Mouse (Mus musculus) olfactory bulb, adult 2 months (tissue): Measurements from ENCODE around the gene Rnf32. TPM values are rescaled to one million over a fixed set of nuclear protein-coding genes. Genes with fewer than 3 reads are reported as not detected.

ENCODE experiments used
- H3K27ac ChIP-seq: fragments of 200-500 bp; 2 replicates; pipeline ENCODE4 v1.5.1; 2012; ENCODE audit warnings: low read depth, low read length; ENCODE audit not compliant: insufficient read depth
- H3K4me1 ChIP-seq: fragments of 200-500 bp; 2 replicates; pipeline ENCODE4 v1.6.1; 2012; ENCODE audit warnings: low read length; ENCODE audit not compliant: control insufficient read depth, insufficient read depth
- H3K4me3 ChIP-seq: fragments of 200-500 bp; 2 replicates; pipeline ENCODE4 v1.5.1; 2012; ENCODE audit warnings: mild to moderate bottlenecking, low read depth, low read length, moderate library complexity; ENCODE audit not compliant: insufficient read depth
- CTCF ChIP-seq: fragments of 200-500 bp; IDR thresholded peaks from 2 replicates; pipeline ENCODE4 v1.5.1; 2012; ENCODE audit warnings: low read depth, mild to moderate bottlenecking, low read length, moderate library complexity; ENCODE audit not compliant: insufficient read depth
- POLR2A ChIP-seq: fragments of 200-500 bp; IDR thresholded peaks from 2 replicates; pipeline ENCODE4 v1.6.1; 2012; ENCODE audit warnings: mild to moderate bottlenecking, low read depth, low read length, moderate library complexity; ENCODE audit not compliant: insufficient read depth
- WGBS: fragments of 180-500 bp; shearing (Covaris S2); methylation state at CpG from one replicate; pipeline ENCODE4 v1.1.7; 2018; 5-methylcytosine and 5-hydroxymethylcytosine counted together
- polyA plus RNA-seq: library from polyadenylated mRNA; stranded (reverse); fragments of >200 nt; gene quantifications from 2 replicates; pipeline ENCODE4 v1.2.4, GENCODE M21; 2012; ENCODE audit warnings: low replicate concordance; ENCODE audit not compliant: missing spikeins, insufficient read depth, insufficient read length

The Rnf32 gene
- polyA plus RNA-seq, 1 experiment = not detected

DNA sequence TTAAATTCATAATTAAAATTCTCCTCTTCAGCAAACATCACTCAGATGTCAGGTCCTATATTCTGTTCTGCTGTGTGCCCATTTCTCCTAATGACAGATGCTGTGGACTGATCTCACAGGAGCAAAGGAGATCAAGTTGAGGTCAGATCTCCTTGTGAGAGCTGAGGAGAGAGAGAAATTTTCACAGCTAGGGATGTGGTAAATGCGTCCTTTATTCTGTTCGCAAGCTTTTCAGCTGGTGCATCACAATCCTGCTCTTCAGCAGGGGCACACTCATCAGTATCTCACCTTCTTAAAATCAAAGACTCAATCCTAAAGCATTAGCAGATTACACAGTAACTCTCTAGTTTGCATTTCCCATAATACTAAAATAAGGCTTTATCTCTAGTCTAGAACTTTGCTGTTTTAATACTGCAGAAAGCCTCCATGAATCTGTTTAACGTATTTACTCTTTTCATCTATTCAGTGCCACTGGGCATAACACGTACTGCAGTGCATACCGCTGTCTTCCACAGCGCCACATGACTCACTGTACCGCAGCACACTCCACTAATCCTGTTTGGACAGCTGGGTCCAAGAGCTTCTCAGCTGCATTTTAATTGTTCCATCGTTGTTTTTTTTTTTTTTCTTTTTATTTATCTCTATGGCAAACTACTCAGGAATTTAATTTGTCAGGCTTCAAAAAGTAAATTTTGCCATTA is 55.2 kb downstream of the Rnf32 start:
- H3K27ac ChIP-seq = no peak overlapping the region
- H3K4me3 ChIP-seq = no peak overlapping the region
- no peaks in the 10 kb centered on the region for H3K4me1 ChIP-seq
- TF ChIP-seq POLR2A (no peak), CTCF (no peak)
- WGBS = 35% methylated on average over 8 of the region's 8 CpGs

DNA sequence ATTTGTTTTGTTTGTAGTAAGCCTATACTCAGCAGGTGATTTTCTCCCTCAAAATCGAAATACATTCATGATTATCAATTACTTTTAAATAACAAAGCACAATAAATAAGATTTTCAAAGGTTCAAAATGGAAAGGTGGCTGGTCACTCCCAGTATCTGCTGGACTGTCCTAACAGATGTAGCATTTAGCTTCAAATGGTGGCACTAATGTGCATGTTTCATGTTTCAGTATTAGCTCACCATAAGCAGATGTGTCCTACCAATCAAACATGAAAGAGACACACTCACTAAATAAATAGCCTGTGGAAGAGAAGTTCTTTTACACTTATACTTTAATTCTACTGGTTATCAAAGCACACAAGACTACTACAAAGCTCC is 55.7 kb downstream of the Rnf32 start:
- 49% methylated on average over 1 of the region's 1 CpGs for WGBS
- Histone ChIP-seq H3K27ac (no peak overlapping the region), H3K4me1 (no peaks in the 10 kb centered on the region), H3K4me3 (no peak overlapping the region)
- no peak for TF ChIP-seq CTCF

DNA sequence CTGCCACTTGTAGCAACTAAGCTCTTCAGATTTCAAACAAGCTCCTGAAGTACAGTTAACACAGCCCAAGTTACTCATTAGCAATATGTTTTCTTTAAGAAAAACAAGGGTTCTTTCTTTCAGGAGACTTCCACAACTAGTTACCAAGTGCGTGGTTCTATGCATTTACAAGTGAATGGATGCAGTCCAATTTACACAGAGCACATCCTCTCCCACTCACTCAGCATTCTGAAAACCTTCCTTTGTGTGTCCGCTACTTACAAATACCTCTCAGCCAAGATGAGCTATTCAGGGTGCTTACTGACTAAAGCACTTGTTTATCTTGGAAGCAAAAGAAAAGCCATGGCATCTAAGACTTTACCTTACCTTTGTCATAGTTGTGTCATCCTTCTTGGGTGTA is 58.1 kb downstream of the Rnf32 start:
- no peak for TF ChIP-seq POLR2A
- TF ChIP-seq CTCF = no peak
- H3K4me1 ChIP-seq = no peaks in the 10 kb centered on the region
- H3K27ac ChIP-seq = no peak overlapping the region
- WGBS = 40% methylated on average over 2 of the region's 2 CpGs
- H3K4me3 ChIP-seq = no peak overlapping the region

DNA sequence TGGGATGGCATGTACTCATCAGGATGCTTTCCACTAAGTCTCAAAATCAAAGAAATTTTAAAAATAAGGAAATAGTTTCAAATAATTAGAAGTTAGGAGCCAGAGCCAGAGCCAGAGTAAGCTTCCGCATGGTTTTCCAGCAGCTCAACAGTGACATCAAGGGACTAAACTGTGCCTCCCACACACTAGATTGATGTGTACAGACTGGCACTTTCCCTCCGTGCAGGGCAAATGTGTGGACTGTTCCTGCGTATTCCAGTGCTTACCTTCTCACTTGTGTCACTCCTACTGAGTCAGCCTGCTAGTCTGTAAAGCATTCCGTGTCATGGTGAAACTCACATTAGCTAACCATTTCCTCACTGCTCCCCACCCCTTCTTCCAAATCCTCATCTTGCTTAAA is 75.1 kb downstream of the Rnf32 start:
- no peak overlapping the region for H3K27ac ChIP-seq
- H3K4me1 ChIP-seq = no peaks in the 10 kb centered on the region
- no peak overlapping the region for H3K4me3 ChIP-seq
- no peak for TF ChIP-seq CTCF
- 45% methylated on average over 4 of the region's 4 CpGs for WGBS

DNA sequence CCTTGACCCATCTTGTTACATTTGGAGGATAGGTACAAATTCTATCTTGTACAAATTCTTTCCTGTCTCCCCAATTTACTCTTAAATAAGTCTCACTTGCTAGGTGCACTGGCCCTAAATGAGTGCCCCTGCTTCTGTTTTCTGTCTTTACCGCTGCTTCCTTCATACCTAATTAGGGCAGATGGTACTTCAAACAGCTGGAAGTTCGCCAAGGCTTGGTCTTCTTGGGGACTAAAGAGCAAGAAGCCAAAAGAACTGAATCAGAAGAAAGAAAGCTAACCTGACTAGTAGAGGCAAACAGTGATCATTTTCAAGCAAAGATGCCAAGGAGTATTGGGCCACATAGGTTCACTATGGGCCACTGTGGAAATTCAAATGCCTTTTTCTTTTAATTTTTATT is 77.6 kb downstream of the Rnf32 start:
- WGBS = 72% methylated on average over 2 of the region's 2 CpGs
- H3K4me1 ChIP-seq = no peaks in the 10 kb centered on the region
- no peak overlapping the region for H3K27ac ChIP-seq
- no peak overlapping the region for H3K4me3 ChIP-seq
- TF ChIP-seq CTCF = no peak
- TF ChIP-seq POLR2A = no peak

DNA sequence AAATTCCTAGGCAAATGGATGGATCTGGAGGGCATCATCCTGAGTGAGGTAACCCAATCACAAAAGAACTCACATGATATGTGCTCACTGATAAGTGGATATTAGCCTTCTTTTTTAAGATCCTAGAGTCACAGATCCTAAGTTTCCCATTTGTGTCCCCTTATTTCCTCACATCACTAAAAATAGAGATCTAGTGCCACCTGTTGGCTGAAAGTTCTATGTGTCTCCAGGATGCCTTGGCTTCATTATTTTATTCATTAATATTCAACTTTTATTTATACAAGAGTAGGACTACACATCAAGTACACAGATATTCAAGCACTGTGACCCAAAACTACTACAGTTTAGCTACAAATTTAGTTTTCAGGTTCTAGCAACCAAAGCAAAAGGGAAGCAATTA is 79.0 kb downstream of the Rnf32 start:
- Histone ChIP-seq H3K4me3 (no peak overlapping the region), H3K27ac (no peak overlapping the region), H3K4me1 (no peaks in the 10 kb centered on the region)
- no peak for TF ChIP-seq POLR2A
- TF ChIP-seq CTCF = no peak

Other genes with a start within 250 kb of the Rnf32 start
- gene Lmbr1, start 182.4 kb downstream of the Rnf32 start, polyA plus RNA-seq = not detected in 2 replicates
- not detected in 2 replicates for gene Nom1, start 238.7 kb downstream of the Rnf32 start, polyA plus RNA-seq